Mouse (Mus musculus): ENCODE data around the gene Dnajc13. TPM values are rescaled to one million over a fixed set of nuclear protein-coding genes. Genes with fewer than 3 reads are reported as not detected.
A peak's percentile ranks its signal among the peaks of the same experiment; 100 is the strongest.

The Dnajc13 gene
- polyA plus RNA-seq, 1 experiment from 2014 or later: 22.8 TPM

DNA sequence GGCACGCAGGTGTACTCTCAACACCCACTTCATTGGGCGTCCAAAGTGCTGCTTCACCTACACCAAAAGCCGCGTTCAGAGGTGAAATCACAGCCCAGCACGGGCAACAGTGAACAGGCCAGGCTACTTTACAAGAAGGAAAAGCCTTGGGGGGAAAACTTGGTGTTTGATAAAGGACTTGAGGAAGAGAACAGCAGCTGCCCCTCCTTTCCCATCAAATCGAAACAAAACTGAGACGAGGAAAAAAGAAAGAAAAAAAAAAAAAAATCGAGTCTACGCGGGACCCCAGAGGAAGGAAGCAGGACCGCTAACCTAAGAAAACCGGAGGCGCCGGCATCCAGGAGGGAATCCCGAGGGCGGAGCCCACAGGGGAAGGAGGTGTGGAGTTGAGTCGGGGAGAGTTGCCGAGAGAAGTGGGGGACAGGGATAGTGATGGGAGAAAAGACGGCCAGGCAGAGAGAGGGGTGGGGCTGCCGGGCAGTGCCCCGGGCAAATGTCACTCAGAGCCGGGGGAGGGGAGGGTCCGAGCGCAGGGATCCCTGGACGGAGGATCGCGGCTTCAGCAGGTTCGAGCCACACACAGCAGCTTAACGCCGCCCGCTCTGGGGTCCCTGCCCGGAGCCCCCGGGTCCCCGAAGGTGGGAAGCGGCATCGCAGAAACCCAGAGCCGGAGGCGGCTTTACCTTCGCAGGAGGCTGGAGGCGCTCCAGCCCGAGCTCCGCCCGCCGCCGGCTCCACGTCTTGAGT, 541 bp downstream of the Dnajc13 start:
- peak overlapping the region; percentile 83 for H3K27ac ChIP-seq (ENCODE audit: low read length)
- H3K9ac ChIP-seq (replicated peaks; ENCODE audit: low read depth, low read length): peak overlapping the region; percentile 85
- H3K36me3 ChIP-seq (ENCODE audit: control insufficient read depth, insufficient read depth): no peaks in the 10 kb centered on the region
- peak overlapping the region; percentile 80 for H3K4me3 ChIP-seq (replicated peaks; ENCODE audit: low read length)
- H3K9me3 ChIP-seq (ENCODE audit: control insufficient read depth, low read length): no peaks in the 10 kb centered on the region
- peak overlapping the region; percentile 90 for H3K4me2 ChIP-seq (ENCODE audit: low read length)
- ATAC-seq: peak; percentile 34
- H3K4me1 ChIP-seq (replicated peaks; ENCODE audit: control insufficient read depth, insufficient read depth, low read length): peaks cover 16% of the 10 kb centered on the region
- WGBS: under 1% methylated on average over 35 of the region's 46 CpGs
- H3K27me3 ChIP-seq (replicated peaks; ENCODE audit: control insufficient read depth, insufficient read depth, low read length): no peaks in the 10 kb centered on the region

DNA sequence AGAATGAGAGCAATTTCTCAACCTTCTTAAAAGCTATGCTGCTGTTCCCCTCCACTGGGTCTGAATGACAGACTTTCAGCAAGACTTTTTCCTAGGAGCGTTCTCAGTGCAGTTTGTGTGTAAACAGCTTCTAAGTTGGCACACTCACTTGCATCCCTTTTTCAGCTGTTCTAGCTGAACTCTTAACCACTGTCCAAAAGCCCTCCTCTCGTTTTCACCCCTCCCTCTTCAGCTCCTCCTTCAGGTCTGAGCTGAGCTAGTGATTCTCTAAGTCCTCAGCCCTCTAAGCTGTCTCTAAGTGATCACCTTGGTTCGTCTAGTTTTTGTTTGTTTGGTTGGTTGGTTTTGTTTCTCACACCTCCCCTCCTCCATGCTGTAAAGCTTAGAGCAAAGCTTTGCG, 2.4 kb downstream of the Dnajc13 start:
- no peak overlapping the region for H3K4me2 ChIP-seq (ENCODE audit: low read length)
- no peak overlapping the region for H3K4me3 ChIP-seq (replicated peaks; ENCODE audit: low read length)
- 46% methylated on average over 4 of the region's 4 CpGs for WGBS
- no peak for ATAC-seq
- H3K27ac ChIP-seq (ENCODE audit: low read length): no peak overlapping the region
- H3K27me3 ChIP-seq (replicated peaks; ENCODE audit: control insufficient read depth, insufficient read depth, low read length): no peaks in the 10 kb centered on the region
- no peak overlapping the region for H3K9ac ChIP-seq (replicated peaks; ENCODE audit: low read depth, low read length)
- peaks cover 16% of the 10 kb centered on the region for H3K4me1 ChIP-seq (replicated peaks; ENCODE audit: control insufficient read depth, insufficient read depth, low read length)
- no peaks in the 10 kb centered on the region for H3K36me3 ChIP-seq (ENCODE audit: control insufficient read depth, insufficient read depth)
- no peaks in the 10 kb centered on the region for H3K9me3 ChIP-seq (ENCODE audit: control insufficient read depth, low read length)

DNA sequence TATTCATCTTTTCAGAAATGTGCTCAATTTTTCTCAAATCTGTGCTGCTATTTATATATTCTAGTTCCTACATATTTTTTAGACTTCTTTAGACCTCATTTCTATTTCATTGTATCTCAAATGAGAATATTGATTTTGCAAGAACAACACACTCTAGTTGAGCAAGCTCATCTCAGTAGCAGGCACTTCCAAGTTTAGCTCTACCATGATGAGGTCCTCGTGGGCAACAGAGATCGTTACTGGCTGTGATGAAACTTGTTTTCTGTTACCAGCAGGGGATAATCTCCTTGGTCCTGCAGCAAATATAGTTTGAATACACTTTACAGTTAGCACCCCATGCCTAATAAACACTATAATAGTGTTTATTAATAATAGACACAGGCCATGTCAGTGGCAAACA, 6.6 kb downstream of the Dnajc13 start:
- Histone ChIP-seq H3K9ac (replicated peaks; ENCODE audit: low read depth, low read length) (no peak overlapping the region), H3K4me1 (replicated peaks; ENCODE audit: control insufficient read depth, insufficient read depth, low read length) (peaks cover 10% of the 10 kb centered on the region), H3K9me3 (ENCODE audit: control insufficient read depth, low read length) (no peaks in the 10 kb centered on the region), H3K27me3 (replicated peaks; ENCODE audit: control insufficient read depth, insufficient read depth, low read length) (no peaks in the 10 kb centered on the region), H3K27ac (ENCODE audit: low read length) (no peak overlapping the region), H3K36me3 (ENCODE audit: control insufficient read depth, insufficient read depth) (no peaks in the 10 kb centered on the region), H3K4me3 (replicated peaks; ENCODE audit: low read length) (no peak overlapping the region), H3K4me2 (ENCODE audit: low read length) (no peak overlapping the region)
- 55% methylated on average over 2 of the region's 2 CpGs for WGBS
- ATAC-seq: no peak

DNA sequence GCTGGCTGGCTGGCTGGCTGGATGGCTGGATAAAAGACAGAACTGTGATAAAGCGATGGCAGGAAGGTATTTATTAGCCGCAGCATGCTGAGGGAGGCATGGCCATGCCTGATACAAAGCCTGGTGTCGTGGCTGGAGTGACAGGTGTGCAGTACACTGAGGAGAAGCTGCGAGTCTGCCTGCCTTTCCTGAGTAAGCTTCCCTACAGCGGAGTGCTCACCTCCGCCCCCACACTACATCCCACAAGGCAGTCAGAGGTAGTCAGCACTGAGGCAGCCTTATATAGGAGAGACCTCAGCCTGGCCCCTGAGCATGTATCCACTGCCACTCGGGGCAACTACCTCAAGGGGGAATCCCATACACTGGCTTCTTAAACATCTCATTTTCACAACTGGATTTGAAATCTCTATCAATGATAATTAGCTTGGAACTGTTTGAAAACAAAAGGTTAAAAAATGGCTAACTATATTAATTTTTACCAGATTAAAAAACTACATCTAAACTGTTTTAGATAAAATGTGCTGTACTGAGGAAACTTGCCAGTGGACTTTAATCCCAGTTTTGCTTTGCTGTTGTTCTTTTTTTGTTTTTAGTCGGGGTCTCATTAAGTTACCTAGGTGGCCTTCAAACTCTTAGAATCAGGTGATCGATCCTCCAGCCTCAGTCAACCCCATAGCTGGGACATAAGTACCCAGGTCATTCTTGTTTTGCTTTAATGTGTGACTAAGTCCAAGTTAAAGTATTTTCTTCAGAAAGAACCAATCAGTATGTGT, 8.1 kb downstream of the Dnajc13 start:
- Histone ChIP-seq H3K9ac (replicated peaks; ENCODE audit: low read depth, low read length) (no peak overlapping the region), H3K27ac (ENCODE audit: low read length) (no peak overlapping the region), H3K9me3 (ENCODE audit: control insufficient read depth, low read length) (no peaks in the 10 kb centered on the region), H3K4me2 (ENCODE audit: low read length) (no peak overlapping the region), H3K36me3 (ENCODE audit: control insufficient read depth, insufficient read depth) (no peaks in the 10 kb centered on the region), H3K27me3 (replicated peaks; ENCODE audit: control insufficient read depth, insufficient read depth, low read length) (no peaks in the 10 kb centered on the region), H3K4me3 (replicated peaks; ENCODE audit: low read length) (no peak overlapping the region), H3K4me1 (replicated peaks; ENCODE audit: control insufficient read depth, insufficient read depth, low read length) (peaks cover 3% of the 10 kb centered on the region; the same call in 1 of the 2 replicates)
- 73% methylated on average over 9 of the region's 9 CpGs for WGBS
- no peak for ATAC-seq

DNA sequence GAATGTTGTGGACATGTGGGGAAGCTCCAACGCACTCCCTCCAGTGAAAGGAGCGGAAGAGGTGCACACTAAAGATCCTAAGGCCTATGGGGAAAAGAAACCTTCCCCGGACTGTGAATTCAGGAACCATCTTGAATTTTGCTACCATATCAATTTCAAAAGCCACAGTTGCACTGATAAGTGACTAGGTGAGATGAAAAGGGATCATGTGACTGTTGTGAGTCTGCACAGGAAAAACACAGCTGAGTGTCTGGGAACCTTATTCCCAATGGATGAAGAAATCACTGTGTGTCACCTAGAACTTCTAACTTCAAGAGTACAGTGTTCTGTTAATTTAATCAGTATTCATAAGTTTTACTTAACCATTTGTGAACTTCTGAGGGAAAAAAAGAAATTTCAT, 10.1 kb downstream of the Dnajc13 start:
- H3K9me3 ChIP-seq (ENCODE audit: control insufficient read depth, low read length): no peaks in the 10 kb centered on the region

DNA sequence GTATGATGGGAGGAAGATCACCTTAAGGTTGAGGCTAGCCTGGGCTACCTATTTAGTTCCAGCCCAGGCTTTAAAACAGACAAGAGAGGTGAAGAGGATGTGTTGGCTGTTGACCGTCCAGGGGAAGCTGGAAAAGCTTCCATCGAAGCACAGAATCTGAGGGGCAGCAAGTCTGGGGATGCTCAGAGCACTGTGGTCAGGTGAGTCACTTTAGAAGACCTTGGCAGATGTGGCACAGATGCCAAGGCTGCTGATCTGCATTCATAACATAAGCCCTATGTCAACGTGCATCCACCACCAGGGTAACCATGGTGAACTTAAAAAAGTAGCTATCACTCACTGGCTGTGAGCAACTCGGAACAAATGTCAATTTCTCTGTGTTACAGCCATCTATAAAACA, 11.0 kb downstream of the Dnajc13 start:
- Histone ChIP-seq H3K36me3 (ENCODE audit: control insufficient read depth, insufficient read depth) (no peaks in the 10 kb centered on the region), H3K9ac (replicated peaks; ENCODE audit: low read depth, low read length) (no peak overlapping the region), H3K27me3 (replicated peaks; ENCODE audit: control insufficient read depth, insufficient read depth, low read length) (no peaks in the 10 kb centered on the region), H3K9me3 (ENCODE audit: control insufficient read depth, low read length) (no peaks in the 10 kb centered on the region), H3K27ac (ENCODE audit: low read length) (no peak overlapping the region), H3K4me3 (replicated peaks; ENCODE audit: low read length) (no peak overlapping the region), H3K4me2 (ENCODE audit: low read length) (no peak overlapping the region), H3K4me1 (replicated peaks; ENCODE audit: control insufficient read depth, insufficient read depth, low read length) (peaks cover 3% of the 10 kb centered on the region; the same call in 1 of the 2 replicates)
- 88% methylated on average over 4 of the region's 4 CpGs for WGBS
- no peak for ATAC-seq

More for the DNA sequence above, 10.1 kb downstream of the Dnajc13 start:
- Histone ChIP-seq H3K27me3 (replicated peaks; ENCODE audit: control insufficient read depth, insufficient read depth, low read length) (no peaks in the 10 kb centered on the region), H3K4me3 (replicated peaks; ENCODE audit: low read length) (no peak overlapping the region), H3K27ac (ENCODE audit: low read length) (no peak overlapping the region), H3K9ac (replicated peaks; ENCODE audit: low read depth, low read length) (no peak overlapping the region), H3K36me3 (ENCODE audit: control insufficient read depth, insufficient read depth) (no peaks in the 10 kb centered on the region), H3K4me1 (replicated peaks; ENCODE audit: control insufficient read depth, insufficient read depth, low read length) (peaks cover 3% of the 10 kb centered on the region; the same call in 1 of the 2 replicates), H3K4me2 (ENCODE audit: low read length) (no peak overlapping the region)
- 97% methylated on average over 3 of the region's 3 CpGs for WGBS
- ATAC-seq: no peak

DNA sequence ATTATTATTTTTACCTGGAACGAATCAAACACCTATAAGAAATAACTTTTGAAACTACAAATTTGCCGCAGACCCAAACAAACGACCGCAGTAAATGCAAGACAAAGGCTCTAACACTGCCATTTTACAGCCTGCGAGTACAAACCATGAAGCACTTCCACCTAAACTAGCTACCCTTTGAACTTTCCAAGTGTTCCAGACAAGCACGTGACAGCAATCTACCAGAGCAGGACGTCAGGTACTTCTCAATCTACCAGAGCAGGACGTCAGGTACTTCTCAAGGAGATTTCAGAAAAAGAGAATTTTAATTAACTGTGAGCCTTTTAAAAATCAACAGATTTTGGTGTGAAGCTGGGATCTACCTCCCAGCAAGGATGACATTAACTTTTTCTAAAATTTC, 11.6 kb downstream of the Dnajc13 start:
- H3K27me3 ChIP-seq (replicated peaks; ENCODE audit: control insufficient read depth, insufficient read depth, low read length): no peaks in the 10 kb centered on the region
- H3K4me1 ChIP-seq (replicated peaks; ENCODE audit: control insufficient read depth, insufficient read depth, low read length): peaks cover 3% of the 10 kb centered on the region; the same call in 1 of the 2 replicates
- H3K36me3 ChIP-seq (ENCODE audit: control insufficient read depth, insufficient read depth): no peaks in the 10 kb centered on the region
- H3K27ac ChIP-seq (ENCODE audit: low read length): no peak overlapping the region
- no peak overlapping the region for H3K4me3 ChIP-seq (replicated peaks; ENCODE audit: low read length)
- ATAC-seq: no peak
- H3K9ac ChIP-seq (replicated peaks; ENCODE audit: low read depth, low read length): no peak overlapping the region
- H3K4me2 ChIP-seq (ENCODE audit: low read length): no peak overlapping the region
- WGBS: 85% methylated on average over 8 of the region's 8 CpGs
- no peaks in the 10 kb centered on the region for H3K9me3 ChIP-seq (ENCODE audit: control insufficient read depth, low read length)

DNA sequence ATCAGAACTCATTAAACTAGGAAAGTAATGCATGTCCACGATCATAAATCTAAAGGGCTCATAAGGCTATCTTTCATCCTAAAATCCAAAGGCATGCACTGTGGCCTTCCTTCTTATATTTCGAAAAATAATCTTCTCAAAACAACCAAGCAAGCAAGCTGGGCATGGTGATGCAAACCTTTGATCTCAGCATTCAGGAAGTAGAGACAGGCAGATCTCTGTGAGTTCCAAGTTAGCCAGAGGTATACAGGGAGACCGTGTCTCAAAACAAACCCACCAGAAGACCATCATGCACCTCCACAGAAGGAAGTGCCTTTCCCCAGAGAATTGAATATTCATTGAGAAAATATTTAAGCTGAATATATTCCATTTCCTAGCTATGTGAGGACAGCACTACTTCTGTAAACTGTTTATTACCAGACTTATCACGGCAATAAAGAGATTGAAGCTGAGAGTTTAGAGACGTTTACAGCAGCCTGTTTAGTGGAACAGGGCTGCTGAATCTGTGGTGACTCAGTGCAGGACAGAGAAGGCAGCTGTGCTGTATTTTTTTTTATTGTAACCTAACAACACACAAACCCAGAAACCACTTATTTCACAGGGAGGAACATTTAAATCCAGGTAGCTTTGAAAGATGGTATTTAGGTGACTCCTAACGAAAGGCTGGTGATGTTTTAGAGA, 15.3 kb downstream of the Dnajc13 start:
- 87% methylated on average over 6 of the region's 6 CpGs for WGBS
- Histone ChIP-seq H3K36me3 (ENCODE audit: control insufficient read depth, insufficient read depth) (no peaks in the 10 kb centered on the region), H3K4me2 (ENCODE audit: low read length) (no peak overlapping the region), H3K27ac (ENCODE audit: low read length) (no peak overlapping the region), H3K9ac (replicated peaks; ENCODE audit: low read depth, low read length) (no peak overlapping the region), H3K27me3 (replicated peaks; ENCODE audit: control insufficient read depth, insufficient read depth, low read length) (no peaks in the 10 kb centered on the region), H3K9me3 (ENCODE audit: control insufficient read depth, low read length) (no peaks in the 10 kb centered on the region), H3K4me1 (replicated peaks; ENCODE audit: control insufficient read depth, insufficient read depth, low read length) (no peaks in the 10 kb centered on the region), H3K4me3 (replicated peaks; ENCODE audit: low read length) (no peak overlapping the region)
- no peak for ATAC-seq

DNA sequence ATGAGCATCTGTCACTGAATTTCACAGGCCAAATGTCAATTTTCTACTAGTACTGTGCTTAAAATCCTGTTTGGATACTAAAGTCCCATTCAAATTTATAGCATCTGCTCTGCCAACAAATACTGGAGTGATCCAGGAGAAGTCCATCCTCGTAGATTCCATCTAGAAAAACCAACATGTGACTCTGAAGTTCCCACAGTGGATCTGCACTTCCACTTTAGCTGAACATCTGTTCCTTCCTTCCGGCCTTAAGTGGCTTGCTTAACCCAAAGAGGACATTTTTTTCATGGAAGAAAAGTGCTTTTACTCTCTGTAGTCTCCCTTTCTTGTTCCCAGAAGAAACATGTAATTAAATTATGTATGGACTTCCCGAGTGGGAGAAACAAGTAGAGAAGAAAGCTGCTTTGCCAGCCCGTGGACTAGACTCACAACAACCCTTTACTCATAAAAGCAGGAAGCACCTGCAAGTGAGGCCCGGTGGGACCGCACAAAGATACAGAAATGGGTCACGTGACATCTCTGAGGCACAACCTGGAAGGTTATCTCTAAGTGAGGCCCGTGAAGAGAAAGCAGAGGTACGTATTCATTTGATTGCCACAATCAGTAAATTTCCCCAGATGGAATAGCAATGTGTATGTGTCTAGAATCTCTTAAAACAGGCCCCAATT, 18.8 kb downstream of the Dnajc13 start:
- Histone ChIP-seq H3K36me3 (ENCODE audit: control insufficient read depth, insufficient read depth) (no peaks in the 10 kb centered on the region), H3K9ac (replicated peaks; ENCODE audit: low read depth, low read length) (no peak overlapping the region), H3K27me3 (replicated peaks; ENCODE audit: control insufficient read depth, insufficient read depth, low read length) (no peaks in the 10 kb centered on the region), H3K4me3 (replicated peaks; ENCODE audit: low read length) (no peak overlapping the region), H3K27ac (ENCODE audit: low read length) (no peak overlapping the region), H3K4me2 (ENCODE audit: low read length) (no peak overlapping the region), H3K9me3 (ENCODE audit: control insufficient read depth, low read length) (no peaks in the 10 kb centered on the region), H3K4me1 (replicated peaks; ENCODE audit: control insufficient read depth, insufficient read depth, low read length) (no peaks in the 10 kb centered on the region)
- WGBS: 89% methylated on average over 9 of the region's 9 CpGs
- ATAC-seq: no peak

All from forebrain, embryonic 16.5 days (tissue).